In genomic region chr17:48097743-48098527, GRCm38 (mm10) we compare ENCODE assay signal across 8 mouse cellular contexts. TPM values are rescaled to one million over a fixed set of nuclear protein-coding genes. Genes with fewer than 3 reads are reported as not detected.
DNase-seq lines count a peak whose midpoint lies in the region; ATAC-seq and TF ChIP-seq lines count a peak whose summit lies in the region.

No protein-coding gene starts in this region.

- TF ChIP-seq POLR2A in ES-Bruce4 (IDR thresholded peaks at IDR 0.05; ENCODE audit: insufficient read depth, low read length), result no peak

- whole genome bisulfite sequencing in hindbrain, embryonic 11.5 days, result 0% methylated on average over 43 of the region's 43 CpGs

- H3K4me3 ChIP-seq in gastrocnemius, adult 2 months, result peak overlapping the region; percentile 54
- H3K4me3 ChIP-seq in ES-Bruce4 (ENCODE audit: low read depth, low read length), result peak overlapping the region; percentile 29
- H3K4me3 ChIP-seq in hindbrain, embryonic 11.5 days (ENCODE audit: low read depth, low read length), result peak overlapping the region; percentile 27

- peaks cover 11% of the 10 kb centered on the region; the same call in 1 of the 2 replicates for H3K27me3 ChIP-seq in ES-Bruce4 (ENCODE audit: control insufficient read depth, insufficient read depth, low read length, poor library complexity, severe bottlenecking)
- H3K27me3 ChIP-seq in hindbrain, embryonic 11.5 days (ENCODE audit: control insufficient read depth, insufficient read depth, low read length), result peaks cover 49% of the 10 kb centered on the region

- DNase-seq in gastrocnemius, adult 2 months, result peak; percentile 17
- DNase-seq in gastrocnemius, postnatal 36 days, result no peak
- peak; percentile 64 for DNase-seq in hindbrain, embryonic 11.5 days (ENCODE audit: low spot score)
- peak; percentile 67 for DNase-seq in mesoderm, embryonic 11.5 days (ENCODE audit: low read depth, low spot score)
- no peak for DNase-seq in gastrocnemius, adult 18-20 months (ENCODE audit: low spot score)
- DNase-seq in urinary bladder, postnatal 10 days (ENCODE audit: low spot score), result no peak
- DNase-seq in thymus, postnatal 14 days, result no peak

- TF ChIP-seq CTCF in gastrocnemius, adult 2 months (IDR thresholded peaks at IDR 0.05), result no peak
- no peak for TF ChIP-seq CTCF in ES-Bruce4 (IDR thresholded peaks at IDR 0.05; ENCODE audit: low read depth, low read length)

- TF ChIP-seq EP300 in ES-Bruce4 (IDR thresholded peaks at IDR 0.05; ENCODE audit: insufficient read depth, low read depth, low read length), result no peak

- H3K4me1 ChIP-seq in ES-Bruce4 (ENCODE audit: control insufficient read depth, insufficient read depth, low read length), result no peaks in the 10 kb centered on the region
- peaks cover 18% of the 10 kb centered on the region for H3K4me1 ChIP-seq in hindbrain, embryonic 11.5 days (replicated peaks; ENCODE audit: control insufficient read depth, insufficient read depth, low read length)

- intact Hi-C loops in gastrocnemius, adult 2 months (cut with DNase I), result no loop called here
- intact Hi-C loops in gastrocnemius, postnatal 36 days (cut with DNase I), result loop anchor here (2.0 to 5.0 kb wide), 2 partner anchors 51 to 223 kb away; no protein-coding TSS in a partner anchor

- H3K9ac ChIP-seq in ES-Bruce4 (ENCODE audit: low read depth, poor library complexity, severe bottlenecking), result no peak overlapping the region; the same call in 1 of the 2 replicates
- peak overlapping the region; percentile 40 for H3K9ac ChIP-seq in hindbrain, embryonic 11.5 days (ENCODE audit: low read depth, low read length)

- no peaks in the 10 kb centered on the region for H3K36me3 ChIP-seq in ES-Bruce4 (ENCODE audit: control insufficient read depth, insufficient read depth, low read length, poor library complexity, severe bottlenecking)
- H3K36me3 ChIP-seq in hindbrain, embryonic 11.5 days (ENCODE audit: control insufficient read depth, insufficient read depth, low read length), result no peaks in the 10 kb centered on the region

- H3K9me3 ChIP-seq in ES-Bruce4 (replicated peaks; ENCODE audit: control insufficient read depth, insufficient read depth, low read length, poor library complexity, severe bottlenecking), result peaks cover 6% of the 10 kb centered on the region; the same call in 1 of the 2 replicates
- no peaks in the 10 kb centered on the region; the same call in 1 of the 2 replicates for H3K9me3 ChIP-seq in hindbrain, embryonic 11.5 days (ENCODE audit: control insufficient read depth, low read length)

- peak overlapping the region; percentile 76 for H3K4me2 ChIP-seq in hindbrain, embryonic 11.5 days (replicated peaks; ENCODE audit: low read depth, low read length)

- H3K27ac ChIP-seq in gastrocnemius, adult 2 months, result no peak overlapping the region
- no peak overlapping the region for H3K27ac ChIP-seq in ES-Bruce4 (ENCODE audit: insufficient read depth, low read length)
- H3K27ac ChIP-seq in hindbrain, embryonic 11.5 days (ENCODE audit: low read depth, low read length), result no peak overlapping the region

- 0 out of 2 replicates have a peak, but pooled peaks have one; percentile 13 for ATAC-seq in hindbrain, embryonic 11.5 days (ENCODE audit: low FRiP score)

RNA-seq across cellular contexts. Expression of gene 1700067P10Rik, which starts 8.8 kb away (rescaled TPM):
- total RNA-seq in gastrocnemius, adult 2 months (2021), result not detected
- not detected for total RNA-seq in gastrocnemius, postnatal 36 days (2021)
- not detected in 2 replicates for polyA plus RNA-seq in ES-Bruce4 (2011; ENCODE audit: insufficient read depth, insufficient read length, low read depth, missing spikeins)
- not detected in 2 replicates for polyA plus RNA-seq in hindbrain, embryonic 11.5 days (2014; fragmentation: Nextera tagmentation; extraction: Ambion mirVana)
- total RNA-seq in gastrocnemius, adult 18-20 months (2021), result not detected

RNA-seq across cellular contexts. Expression of gene 9830107B12Rik, which starts 48.1 kb away (rescaled TPM):
- under 1 TPM in 1 of 2 experiments, not detected in 1; 0.13 TPM for total RNA-seq in gastrocnemius, adult 2 months (2021)
- not detected for total RNA-seq in gastrocnemius, postnatal 36 days (2021)
- not detected in 2 replicates for polyA plus RNA-seq in ES-Bruce4 (2011; ENCODE audit: insufficient read depth, insufficient read length, low read depth, missing spikeins)
- polyA plus RNA-seq in hindbrain, embryonic 11.5 days (2014; fragmentation: Nextera tagmentation; extraction: Ambion mirVana), result not detected in 2 replicates
- not detected for total RNA-seq in gastrocnemius, adult 18-20 months (2021)

RNA-seq across cellular contexts. Expression of gene 1700122O11Rik, which starts 59.8 kb away (rescaled TPM):
- not detected for total RNA-seq in gastrocnemius, adult 2 months (2021)
- total RNA-seq in gastrocnemius, postnatal 36 days (2021), result not detected
- polyA plus RNA-seq in ES-Bruce4 (2011; ENCODE audit: insufficient read depth, insufficient read length, low read depth, missing spikeins), result not detected in 2 replicates
- not detected in 2 replicates for polyA plus RNA-seq in hindbrain, embryonic 11.5 days (2014; fragmentation: Nextera tagmentation; extraction: Ambion mirVana)
- total RNA-seq in gastrocnemius, adult 18-20 months (2021), result not detected

Comparison
In these comparisons a context has a peak if more than half of its experiments do, and no peak if none do; other contexts are left out.
1. DNase-seq: peak in gastrocnemius, adult 2 months (single experiment), hindbrain, embryonic 11.5 days (single experiment) and mesoderm, embryonic 11.5 days (single experiment); none in gastrocnemius, postnatal 36 days (0 of 2), gastrocnemius, adult 18-20 months (single experiment), urinary bladder, postnatal 10 days (single experiment) and thymus, postnatal 14 days (single experiment).
2. Peak in every context shown above with its lines, with median percentiles within 50 percentile points of each other: H3K4me3 ChIP-seq.